Mouse (Mus musculus): ENCODE measurements around the gene Slc10a7. TPM values are rescaled to one million over a fixed set of nuclear protein-coding genes. Genes with fewer than 3 reads are reported as not detected.

Gene Slc10a7
- polyA plus RNA-seq, 2 experiments from 2014 or later = 12.6 to 14.7 TPM

DNA sequence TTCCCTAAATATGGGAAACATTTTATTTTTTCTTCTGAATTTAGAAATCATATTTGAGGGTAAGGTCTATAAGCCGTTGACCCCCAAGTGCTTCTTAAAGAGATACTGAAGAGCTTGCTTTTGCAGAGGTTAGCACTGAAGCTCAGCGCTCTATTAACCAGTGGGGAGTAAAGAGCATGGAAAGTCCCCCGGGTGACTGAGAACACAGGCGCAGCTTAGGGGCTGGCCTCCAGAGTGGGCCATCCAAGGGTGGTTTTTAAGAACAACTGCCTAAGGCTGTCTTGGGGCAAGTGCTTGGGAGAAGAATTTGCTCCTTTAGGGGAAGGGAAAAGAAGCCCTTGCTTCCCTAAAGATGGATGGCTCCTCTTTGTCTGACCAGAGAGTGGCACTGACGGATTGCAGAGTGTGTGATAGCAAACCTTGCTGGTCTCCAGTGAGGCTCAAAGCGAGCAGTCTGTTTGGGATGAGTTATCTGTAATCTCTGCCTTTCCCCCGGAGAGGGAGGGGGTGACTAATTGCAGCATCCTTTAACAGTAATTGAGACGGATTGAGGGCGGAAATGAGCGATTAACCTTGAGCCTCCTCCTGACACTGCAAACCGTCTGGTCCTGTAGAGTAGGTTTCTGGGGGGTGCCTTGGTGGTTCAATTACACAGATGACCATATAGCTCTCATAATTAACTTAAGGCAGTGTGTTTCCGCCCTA lies 115.7 kb downstream of the Slc10a7 start:
- ATAC-seq = no peak

DNA sequence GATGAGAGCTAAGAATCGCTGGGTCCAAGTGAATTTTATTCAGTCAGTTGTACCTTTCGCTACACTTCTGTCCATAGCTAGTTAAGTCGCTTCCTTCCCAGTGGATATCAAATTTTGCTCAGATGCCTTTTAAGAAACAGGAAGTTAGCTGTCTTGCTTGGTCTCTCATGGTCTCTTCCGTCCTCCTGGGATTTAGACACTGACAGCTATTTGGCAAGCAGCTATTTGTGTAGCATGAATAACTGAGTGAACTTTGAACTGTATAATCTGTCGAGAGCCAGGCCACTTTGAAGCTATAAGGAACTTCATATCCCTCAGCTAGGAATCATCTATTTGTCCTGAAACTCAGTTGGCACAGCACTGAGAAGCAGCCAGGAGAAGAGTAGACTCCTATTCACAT lies 117.5 kb downstream of the Slc10a7 start:
- ATAC-seq = no peak

DNA sequence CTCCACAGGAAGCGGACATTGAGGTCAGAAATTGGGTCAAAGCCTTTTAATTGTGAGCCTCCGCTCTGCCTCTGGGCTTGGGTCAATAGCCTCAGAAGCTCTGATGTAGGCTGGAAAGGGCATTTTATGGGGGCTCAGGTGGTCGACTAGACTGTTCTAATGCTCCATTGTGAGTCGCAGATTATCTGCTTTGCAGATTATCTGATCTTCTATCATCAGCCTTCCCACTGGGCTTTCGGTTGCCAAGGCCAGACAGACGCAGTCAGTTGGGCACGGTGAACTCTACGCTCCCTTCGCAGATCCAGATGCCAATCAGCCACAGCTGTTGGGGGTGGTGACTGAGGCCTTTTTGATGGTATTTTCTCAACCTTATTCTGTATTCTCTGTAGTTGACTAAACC lies 118.6 kb downstream of the Slc10a7 start:
- ATAC-seq = no peak

DNA sequence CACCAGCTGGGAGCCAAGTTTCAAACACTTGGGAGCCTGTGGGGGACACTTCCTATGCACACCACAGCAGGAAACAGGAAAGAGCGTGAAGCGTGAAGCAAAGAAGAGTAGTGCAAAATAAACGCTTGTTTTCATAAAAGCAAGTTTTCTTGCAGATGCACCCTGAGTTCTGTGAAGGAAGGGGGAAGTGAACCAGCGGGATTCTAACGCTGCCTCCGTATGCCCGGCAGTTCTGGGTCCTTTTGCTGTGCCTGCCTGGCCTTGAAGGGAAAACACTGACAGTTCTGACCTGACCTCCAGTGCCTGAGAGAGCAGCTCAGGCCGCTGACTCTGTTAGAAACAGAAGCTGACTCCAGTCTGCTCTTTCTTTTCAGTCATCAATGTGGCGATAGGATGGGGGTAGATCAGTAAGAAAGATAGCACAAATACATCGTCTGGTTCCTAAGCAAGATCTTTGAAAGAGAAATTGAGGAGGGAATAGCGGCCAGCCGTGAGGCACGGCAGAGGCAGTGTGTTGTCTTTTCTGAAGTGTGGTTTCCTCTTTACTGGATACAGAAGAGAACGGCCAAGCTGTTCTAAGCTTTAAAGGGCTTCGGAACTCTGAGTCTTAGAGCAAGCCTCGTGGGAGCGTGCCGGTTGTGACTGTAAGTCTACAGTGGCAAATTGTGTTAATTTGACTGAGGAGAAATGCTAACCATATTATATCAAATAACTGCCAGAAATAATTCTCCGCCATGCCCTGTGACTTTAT lies 121.4 kb downstream of the Slc10a7 start:
- ATAC-seq = no peak

DNA sequence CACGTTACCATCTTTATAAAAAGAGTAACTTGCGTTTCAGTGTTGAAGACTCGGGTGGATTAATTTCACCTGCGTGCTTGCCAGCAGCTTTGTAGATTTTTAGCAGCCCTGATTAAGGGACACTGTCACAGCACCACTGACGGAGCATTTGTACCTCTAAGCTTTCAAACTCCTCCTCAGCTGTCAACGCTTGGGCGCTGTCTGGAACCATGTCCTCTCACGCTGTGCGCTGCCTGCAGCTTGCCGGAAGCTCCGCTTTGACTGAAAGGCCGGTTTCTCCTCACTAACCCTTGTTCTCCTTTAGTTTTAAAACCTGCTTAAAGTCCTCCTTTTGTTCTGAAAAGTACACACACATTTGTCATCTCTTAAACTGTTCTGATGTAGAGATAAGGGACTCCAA lies 123.9 kb downstream of the Slc10a7 start:
- no peak for ATAC-seq

DNA sequence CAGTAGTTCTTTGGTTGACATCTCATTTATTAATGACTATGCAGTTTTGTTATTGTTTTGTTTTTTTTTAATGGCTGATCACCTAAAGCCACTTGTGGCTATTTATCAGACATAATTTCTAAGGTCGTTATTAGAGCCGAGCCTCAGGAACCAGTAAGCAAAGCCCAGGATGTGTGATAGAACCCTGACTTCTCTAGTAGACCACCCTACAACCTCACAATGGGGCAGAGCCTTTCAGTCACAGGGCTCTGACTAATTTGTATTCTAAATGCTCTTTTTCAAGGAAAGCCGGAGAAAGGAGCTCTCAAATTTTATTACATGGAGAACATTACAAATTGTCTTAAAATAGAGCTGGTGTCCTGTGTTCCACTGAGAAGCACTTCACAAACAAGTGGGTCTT lies 124.9 kb downstream of the Slc10a7 start:
- no peak for ATAC-seq

DNA sequence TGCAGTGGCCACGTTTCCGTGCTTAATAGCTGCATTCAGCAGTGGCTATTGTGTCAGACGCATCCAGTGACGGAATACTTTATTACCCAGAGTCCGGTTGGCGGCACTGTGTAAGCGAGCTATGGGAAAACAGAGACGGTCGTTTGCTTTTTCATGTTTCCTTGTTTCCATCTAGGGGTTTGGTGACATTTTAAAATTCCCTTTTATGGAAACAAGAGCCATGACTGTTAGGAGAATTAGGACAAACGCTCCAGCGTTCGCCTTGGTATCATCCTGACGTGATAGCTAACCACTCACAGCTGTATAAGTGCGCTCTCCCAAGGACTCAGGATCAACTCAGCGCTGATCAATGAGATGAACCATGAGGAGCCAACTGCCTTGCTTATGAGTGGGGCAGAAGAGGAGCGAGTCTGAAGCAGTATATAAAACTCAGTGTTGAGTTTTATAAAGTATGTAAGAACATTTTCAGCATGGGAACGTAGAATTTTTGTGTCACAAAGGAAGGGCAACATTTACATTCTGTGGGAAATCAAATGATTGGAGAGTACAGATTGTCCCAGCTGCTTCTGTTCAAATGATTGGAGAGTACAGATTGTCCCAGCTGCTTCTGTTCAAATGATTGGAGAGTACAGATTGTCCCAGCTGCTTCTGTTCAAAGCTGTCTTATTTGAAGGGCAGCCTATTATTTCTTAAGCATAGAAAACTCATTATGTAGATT lies 125.5 kb downstream of the Slc10a7 start:
- no peak for ATAC-seq

DNA sequence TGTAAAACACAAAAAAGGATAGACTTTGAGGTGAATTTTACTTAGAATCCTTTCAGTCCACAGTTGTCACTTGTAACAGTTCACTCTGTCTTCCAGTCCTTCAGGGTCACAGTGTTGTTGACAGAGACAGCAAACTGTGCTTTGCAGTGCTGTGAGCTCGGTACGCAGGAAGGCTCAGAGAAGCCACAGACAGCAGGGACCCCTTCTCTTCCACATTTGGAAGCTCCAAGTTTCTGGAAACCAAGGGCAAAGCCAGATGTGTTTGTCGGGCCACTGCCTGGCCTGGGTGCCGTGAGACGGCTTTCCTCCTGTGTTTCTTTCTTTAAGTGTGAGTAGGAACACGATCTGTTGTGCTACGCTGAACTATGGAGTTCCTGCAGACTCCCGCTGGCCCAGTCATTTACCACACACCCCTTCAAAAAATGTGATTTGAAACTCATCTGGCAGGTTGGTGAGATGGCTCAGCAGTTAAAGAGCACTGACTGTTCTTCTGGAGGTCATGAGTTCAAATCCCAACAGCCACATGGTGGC lies 126.2 kb downstream of the Slc10a7 start:
- ATAC-seq = no peak

DNA sequence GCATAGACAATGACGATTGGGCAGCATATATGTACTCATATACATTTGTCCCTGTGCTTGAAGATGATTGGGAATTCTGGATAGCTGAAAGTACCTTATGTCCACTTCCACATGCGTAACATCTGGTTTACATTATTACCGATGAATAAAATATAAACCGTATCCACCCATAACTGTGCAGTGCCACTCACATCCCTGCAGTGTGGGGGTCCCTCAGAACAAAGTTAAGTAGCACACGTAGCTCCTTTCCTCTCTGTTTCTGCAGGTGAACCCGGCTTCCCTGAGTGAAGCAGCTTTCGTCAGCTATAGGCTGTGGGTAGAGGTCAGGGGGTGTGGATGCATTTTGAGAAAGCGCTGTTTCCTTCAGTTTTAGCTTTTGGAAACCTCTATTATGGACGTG lies 132.8 kb downstream of the Slc10a7 start:
- ATAC-seq = no peak

DNA sequence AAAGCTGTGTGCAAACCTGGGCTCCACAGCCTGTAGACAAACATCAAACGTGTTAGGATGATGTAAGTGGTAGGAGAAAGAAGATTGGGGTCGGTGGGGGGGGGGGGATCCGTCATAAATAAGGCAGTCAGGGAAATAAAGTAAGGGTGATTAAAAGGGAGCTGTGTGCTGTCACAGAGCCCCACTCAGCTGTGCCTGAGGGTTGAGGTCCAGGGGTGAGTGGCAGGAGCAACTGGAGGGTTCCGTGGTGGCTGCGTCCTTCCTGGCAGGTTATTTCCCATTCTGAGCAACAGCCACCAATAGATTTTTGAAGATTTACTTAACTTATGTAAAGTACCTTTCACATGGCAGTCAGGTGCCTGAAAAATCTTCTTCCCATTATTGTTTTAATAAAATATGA lies 133.2 kb downstream of the Slc10a7 start:
- ATAC-seq = no peak

DNA sequence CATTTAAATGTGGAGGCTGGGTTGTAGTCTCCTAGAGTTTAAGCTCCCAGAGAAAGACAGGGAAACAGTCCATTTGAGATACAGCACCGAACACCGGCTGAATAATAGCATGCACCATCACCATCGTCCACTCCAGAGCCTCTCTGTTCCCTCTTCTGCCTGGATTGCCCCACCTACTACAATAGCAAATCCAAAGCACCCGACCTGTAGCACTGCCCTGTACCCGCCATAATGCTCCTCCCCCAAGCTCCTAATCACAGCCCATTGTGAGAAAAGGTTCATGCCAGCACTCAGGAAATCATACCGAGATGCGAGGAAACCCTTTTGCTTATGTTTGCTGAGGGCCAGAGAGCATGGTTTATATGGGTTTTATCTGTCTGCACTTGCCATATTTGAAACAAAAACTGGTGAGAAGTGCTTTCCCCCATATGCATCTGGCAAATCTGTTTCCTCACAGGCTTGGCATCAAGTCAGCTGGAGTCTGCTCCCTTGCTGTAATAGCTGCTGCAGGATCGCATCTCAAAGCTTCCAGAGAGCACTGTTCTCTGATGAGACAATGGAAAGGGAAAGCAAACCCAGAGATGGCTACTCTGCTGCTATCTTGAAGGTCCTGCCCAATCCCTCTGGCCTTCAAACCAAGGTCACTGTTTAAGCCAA lies 138.0 kb downstream of the Slc10a7 start:
- no peak for ATAC-seq

DNA sequence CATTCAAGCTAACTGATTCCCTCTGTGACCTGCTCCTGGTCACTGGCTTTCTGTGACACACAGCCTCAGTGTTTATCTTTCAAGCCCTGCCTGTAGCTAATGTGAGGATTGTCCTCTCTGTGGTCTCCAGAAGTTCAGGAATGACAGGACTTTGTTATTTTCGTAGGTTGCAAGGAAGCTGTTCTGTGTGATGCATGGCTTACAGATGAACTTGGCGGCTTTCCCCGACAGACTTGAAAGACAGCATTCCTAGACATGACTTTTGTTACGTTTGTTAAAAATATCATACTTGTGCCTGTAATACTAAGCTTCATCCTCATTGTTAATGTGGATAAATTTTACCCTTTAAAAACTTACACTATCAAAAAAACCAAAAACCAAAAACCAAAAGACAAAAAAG lies 138.7 kb downstream of the Slc10a7 start:
- no peak for ATAC-seq

DNA sequence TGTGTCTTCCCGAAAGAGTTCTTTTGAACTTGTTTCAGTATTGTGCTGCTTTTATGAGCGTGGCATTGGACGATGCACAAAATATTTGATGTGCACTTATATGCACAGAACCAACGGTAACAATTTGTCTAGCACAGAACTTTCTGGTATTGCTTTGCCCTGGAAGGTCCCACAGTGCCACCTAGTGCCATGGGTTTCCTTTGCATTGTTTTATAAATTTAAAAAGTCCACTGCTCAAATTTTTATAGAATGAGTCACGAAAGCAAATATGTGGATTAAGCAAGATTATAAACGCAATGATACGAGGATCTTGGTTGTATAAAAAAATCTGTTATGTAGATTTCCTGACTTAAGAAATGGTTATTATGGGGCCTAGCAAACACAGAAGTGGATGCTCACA lies 139.8 kb downstream of the Slc10a7 start:
- ATAC-seq = peak; percentile 43

DNA sequence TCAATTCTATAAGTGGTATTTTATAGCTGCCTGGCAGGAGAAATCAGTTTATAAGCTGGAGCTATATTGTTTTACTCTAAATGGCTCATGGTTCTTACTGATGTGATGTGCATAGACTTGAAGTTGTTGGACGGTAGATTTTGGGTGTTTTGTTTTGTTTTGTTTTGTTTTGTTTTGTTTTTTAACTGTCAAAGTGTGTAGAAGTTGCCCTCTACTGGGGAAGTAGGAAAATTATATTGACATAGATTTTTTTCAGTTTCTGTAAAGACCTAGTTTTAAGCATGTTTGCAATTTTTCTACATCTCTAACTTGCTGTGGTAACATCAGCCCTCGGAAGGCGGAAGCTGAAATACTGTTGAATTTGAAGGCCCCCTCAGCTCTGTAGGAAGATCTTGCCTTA lies 142.5 kb downstream of the Slc10a7 start:
- ATAC-seq = no peak

DNA sequence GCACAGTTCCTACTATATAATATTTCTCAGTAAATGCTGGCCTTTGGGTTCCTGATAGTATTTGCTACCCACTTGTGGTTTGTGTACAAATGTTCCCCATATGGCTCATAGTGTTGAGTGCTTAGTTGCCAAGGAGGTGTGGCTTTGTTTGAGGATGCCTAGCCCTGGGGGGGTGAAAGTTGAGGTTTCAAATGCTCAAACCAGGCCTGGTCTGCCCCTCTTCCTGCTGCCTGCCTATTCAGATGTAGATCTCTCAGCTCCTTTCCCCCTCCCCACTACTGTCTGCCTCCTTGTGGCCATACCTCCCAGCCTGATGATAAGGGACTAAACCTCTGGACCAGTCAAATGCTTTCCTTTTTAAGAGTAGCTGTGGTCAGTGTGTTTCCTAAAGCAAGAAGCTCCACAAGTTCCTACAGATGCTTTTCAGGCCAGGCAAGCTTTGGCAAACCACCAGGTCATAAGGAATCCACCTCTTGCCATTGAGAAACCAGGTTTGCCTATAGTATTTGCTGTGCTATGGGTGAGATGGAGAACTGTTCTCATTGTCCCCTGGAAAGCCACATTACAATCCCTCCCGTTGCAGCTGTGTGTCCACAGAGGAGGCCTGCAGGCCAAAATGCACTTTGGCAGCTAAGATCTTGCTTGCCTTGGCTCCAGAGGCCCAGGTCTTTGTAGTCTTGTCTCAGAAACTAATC lies 146.4 kb downstream of the Slc10a7 start:
- ATAC-seq = no peak

DNA sequence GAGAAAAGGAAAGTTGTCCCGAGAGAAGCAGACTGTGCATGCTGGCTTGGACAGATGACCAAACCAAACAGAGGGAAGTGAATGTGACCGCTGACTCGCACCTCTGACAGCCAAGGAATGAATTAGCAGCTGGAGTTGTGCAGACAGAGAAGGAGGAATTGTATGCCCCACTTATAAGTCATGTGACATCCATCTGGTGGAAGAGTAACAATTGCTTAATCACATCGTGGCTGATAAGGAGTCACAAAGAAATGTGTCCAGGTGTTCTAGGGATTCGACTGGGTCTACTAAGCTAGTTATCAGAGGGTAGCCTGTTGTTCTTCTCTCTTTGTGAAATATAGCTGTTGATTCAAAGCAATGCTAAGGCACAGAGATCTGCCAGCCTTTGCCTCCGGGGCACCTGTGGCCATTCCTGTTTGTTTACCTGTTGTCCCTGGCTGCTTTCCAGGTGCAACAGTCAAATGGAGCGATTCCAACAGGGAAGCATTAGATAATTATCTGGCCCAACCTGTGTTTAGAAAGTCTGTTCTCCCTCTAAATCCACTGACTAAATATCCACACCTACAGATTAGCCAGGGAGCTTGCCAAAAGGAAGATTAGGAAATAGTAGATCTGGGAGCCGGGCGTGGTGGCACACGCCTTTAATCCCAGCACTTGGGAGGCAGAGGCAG lies 147.7 kb downstream of the Slc10a7 start:
- ATAC-seq = no peak

DNA sequence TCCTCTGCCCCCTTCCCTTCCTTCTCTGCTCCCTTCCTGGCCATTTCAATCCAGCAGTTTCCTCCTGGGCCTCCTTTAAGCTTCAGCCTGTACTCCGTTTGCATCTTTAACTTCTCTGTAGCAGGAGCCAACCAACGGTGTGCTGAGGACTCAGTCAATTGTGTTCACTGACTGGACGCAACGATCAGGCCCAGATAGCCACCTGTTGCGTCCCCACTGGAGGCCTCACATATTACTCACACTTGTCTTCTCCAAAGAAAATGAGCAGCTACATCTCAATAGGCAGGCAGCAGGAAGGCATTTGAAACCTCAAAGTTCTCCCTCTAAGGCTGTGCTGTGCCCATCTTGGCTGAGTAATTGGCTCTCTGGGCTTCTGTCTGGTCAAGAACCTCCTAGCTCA lies 149.0 kb downstream of the Slc10a7 start:
- ATAC-seq = no peak

DNA sequence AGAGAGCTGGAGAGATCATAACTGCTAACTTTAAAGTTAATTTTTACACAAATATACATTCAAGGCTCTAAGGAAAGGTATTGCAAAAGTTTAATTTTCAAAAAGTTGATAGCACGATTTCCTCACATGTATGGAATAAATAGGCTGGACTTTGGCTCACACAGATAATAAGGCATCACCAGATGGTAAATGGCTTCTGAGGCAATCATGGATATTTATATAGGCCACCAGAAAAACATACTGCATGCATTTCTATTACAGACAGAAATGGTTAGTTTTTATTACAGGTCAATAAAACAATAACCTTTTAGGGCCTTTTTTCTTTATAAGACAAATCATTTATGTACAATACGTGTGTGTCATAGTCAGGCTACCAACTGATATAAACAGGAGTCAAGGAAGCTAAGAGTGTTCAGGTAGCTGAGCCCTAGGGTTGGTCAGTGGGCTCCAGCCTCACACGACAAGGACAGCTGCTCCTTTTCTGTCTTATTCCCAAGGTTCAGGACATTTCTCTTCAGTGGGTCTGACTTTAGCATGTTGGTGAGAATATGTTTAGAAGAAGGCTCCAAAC lies 150.6 kb downstream of the Slc10a7 start:
- ATAC-seq = no peak

DNA sequence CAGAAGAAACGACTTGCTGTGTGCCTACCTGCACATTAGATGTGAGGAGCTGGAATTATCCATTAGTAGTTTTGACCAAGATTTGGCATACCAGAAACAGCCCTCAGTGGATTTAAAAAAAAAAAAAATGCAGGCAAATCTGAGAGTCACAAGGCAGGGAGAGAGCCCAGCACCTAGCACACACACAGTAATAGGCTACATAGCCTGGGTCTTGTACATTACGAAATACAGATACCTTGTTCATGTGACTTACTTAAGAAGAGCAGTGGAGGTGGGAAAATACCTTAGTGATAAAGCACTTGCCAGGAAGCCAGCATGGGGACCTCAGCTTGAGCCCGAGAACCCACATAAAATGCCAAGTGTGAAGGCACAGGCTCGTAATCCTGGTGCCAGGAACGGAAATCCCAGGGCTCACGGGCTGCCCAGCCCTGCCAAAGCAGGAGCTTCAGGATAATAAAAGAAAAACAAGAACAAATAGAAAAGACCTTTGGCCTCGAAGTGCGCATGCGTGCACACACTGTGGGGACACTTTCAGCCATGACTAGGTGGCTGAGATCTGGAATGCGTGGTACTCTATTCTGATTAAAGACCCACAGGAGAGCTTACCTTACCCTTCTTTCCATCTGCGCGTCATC lies 155.3 kb downstream of the Slc10a7 start:
- ATAC-seq = no peak

DNA sequence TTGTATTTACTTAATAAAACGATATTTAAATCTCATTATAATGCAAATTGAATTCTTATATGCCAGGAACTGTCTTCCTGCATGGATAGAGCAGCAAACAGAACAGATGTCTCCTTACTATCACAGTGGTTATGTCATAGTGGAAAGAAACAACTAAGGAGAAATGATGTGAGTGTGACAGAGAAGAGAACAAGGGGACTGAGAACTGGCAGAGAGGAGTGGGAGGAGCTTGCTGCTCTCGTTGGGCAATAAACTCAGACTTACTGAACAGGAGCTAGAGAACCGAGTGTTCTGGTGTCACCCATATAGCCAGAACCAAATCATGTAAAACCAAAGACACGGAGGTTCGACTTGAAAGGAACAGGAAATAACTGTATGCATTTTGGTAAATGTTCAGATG lies 158.3 kb downstream of the Slc10a7 start:
- ATAC-seq = no peak

DNA sequence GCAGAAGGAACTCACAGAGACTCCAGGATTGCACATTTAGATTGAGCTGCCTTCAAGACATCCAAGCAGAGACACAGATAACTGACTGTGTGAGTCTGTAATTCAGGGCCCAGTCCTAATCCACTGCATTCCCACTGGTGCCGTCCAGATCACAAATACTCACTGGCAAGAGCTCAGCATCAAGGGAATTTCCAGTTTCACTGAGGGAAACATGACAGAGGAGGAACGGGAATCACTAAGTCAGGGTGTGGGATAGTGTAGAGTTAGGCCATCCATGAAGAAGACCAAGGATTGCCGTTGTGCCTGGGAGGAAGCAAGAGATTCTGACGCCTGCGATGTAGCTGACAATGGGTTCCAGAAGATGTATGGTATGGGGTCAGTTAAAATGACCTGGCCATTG lies 159.1 kb downstream of the Slc10a7 start:
- ATAC-seq = no peak

All from activated CD4-positive, CD25-positive, alpha-beta regulatory T cell, adult 4 months (primary cell).